Mouse (Mus musculus): Measurements from ENCODE around the gene Cnot2. TPM values are rescaled to one million over a fixed set of nuclear protein-coding genes. Genes with fewer than 3 reads are reported as not detected.
"Not testable (repeated sequence)": the region's sequence is repeated elsewhere in the genome, so short reads cannot be mapped to it uniquely, and the experiment has no call there.

Gene Cnot2
- polyA plus RNA-seq (2015; fragmentation: Nextera tagmentation; extraction: Ambion mirVana): 117 and 122 TPM in 2 replicates

- WGBS: under 1% methylated on average over 46 of the region's 47 CpGs
- H3K4me1 ChIP-seq: peaks cover 25% of the 10 kb centered on the region
- no peaks in the 10 kb centered on the region for H3K27me3 ChIP-seq
- peak within 1 kb of the TSS; percentile 95 for H3K9ac ChIP-seq (replicated peaks)
- peak within 1 kb of the TSS; percentile 99 for H3K27ac ChIP-seq (replicated peaks)
- no peaks in the 10 kb centered on the region for H3K9me3 ChIP-seq
- H3K4me2 ChIP-seq (replicated peaks): peak within 1 kb of the TSS; percentile 69
- ATAC-seq (replicated peaks): peak; percentile 87
- H3K4me3 ChIP-seq: peak within 1 kb of the TSS; percentile 98
- H3K36me3 ChIP-seq: 0 out of 2 replicates have a peak, but pooled peaks cover 3% of the 10 kb centered on the region
Observed at GRCm38 (mm10) chr10:116581369-116581718, at the start of gene Cnot2. Cnot2 (minus strand) TSS chr10:116581511.

GRCm38 (mm10) chr10:116628926-116629325 is 47.6 kb upstream of the Cnot2 start:
- 86% methylated on average over 5 of the region's 5 CpGs for WGBS
- Histone ChIP-seq H3K4me3 (no peak overlapping the region), H3K9me3 (0 out of 2 replicates have a peak, but pooled peaks cover 4% of the 10 kb centered on the region), H3K27me3 (no peaks in the 10 kb centered on the region), H3K4me2 (replicated peaks) (no peak overlapping the region), H3K9ac (replicated peaks) (no peak overlapping the region), H3K36me3 (no peaks in the 10 kb centered on the region), H3K4me1 (no peaks in the 10 kb centered on the region), H3K27ac (replicated peaks) (no peak overlapping the region)
- no peak for ATAC-seq (replicated peaks)

GRCm38 (mm10) chr10:116626009-116626408 is 44.7 kb upstream of the Cnot2 start:
- H3K27me3 ChIP-seq: no peaks in the 10 kb centered on the region
- no peak overlapping the region for H3K9ac ChIP-seq (replicated peaks)
- no peaks in the 10 kb centered on the region for H3K4me1 ChIP-seq
- no peaks in the 10 kb centered on the region for H3K36me3 ChIP-seq
- WGBS: 100% methylated on average over 1 of the region's 1 CpGs
- no peak overlapping the region for H3K27ac ChIP-seq (replicated peaks)
- no peak for ATAC-seq (replicated peaks)
- H3K4me2 ChIP-seq (replicated peaks): no peak overlapping the region
- no peak overlapping the region for H3K4me3 ChIP-seq
- 0 out of 2 replicates have a peak, but pooled peaks cover 4% of the 10 kb centered on the region for H3K9me3 ChIP-seq

- 94% methylated on average over 9 of the region's 10 CpGs for WGBS
- not testable (repeated sequence) for H3K4me2 ChIP-seq (replicated peaks); ATAC-seq (replicated peaks)
Observed at GRCm38 (mm10) chr10:116613250-116613649, 31.9 kb upstream of the Cnot2 start.

GRCm38 (mm10) chr10:116604905-116605162 is 23.5 kb upstream of the Cnot2 start:
- Histone ChIP-seq H3K36me3 (no peaks in the 10 kb centered on the region), H3K27me3 (no peaks in the 10 kb centered on the region), H3K4me1 (no peaks in the 10 kb centered on the region), H3K9me3 (no peaks in the 10 kb centered on the region), H3K4me3 (no peak overlapping the region), H3K27ac (replicated peaks) (no peak overlapping the region), H3K4me2 (replicated peaks) (no peak overlapping the region), H3K9ac (replicated peaks) (no peak overlapping the region)
- WGBS: 94% methylated on average over 4 of the region's 4 CpGs
- ATAC-seq (replicated peaks): no peak

More at GRCm38 (mm10) chr10:116613250-116613649, 31.9 kb upstream of the Cnot2 start:
- not testable (repeated sequence) for H3K36me3 ChIP-seq; H3K27ac ChIP-seq (replicated peaks); H3K9me3 ChIP-seq; H3K9ac ChIP-seq (replicated peaks); H3K4me1 ChIP-seq; H3K4me3 ChIP-seq; H3K27me3 ChIP-seq

- Histone ChIP-seq H3K4me3 (no peak overlapping the region), H3K27ac (replicated peaks) (no peak overlapping the region), H3K9me3 (no peaks in the 10 kb centered on the region)
Observed at GRCm38 (mm10) chr10:116604081-116604904, 23.0 kb upstream of the Cnot2 start.

GRCm38 (mm10) chr10:116599056-116599850 is 17.9 kb upstream of the Cnot2 start:
- no peak overlapping the region for H3K9ac ChIP-seq (replicated peaks)
- WGBS: 89% methylated on average over 14 of the region's 14 CpGs
- ATAC-seq (replicated peaks): no peak
- no peaks in the 10 kb centered on the region for H3K9me3 ChIP-seq
- H3K4me3 ChIP-seq: no peak overlapping the region
- H3K4me2 ChIP-seq (replicated peaks): no peak overlapping the region
- no peaks in the 10 kb centered on the region for H3K36me3 ChIP-seq
- no peaks in the 10 kb centered on the region for H3K4me1 ChIP-seq
- H3K27me3 ChIP-seq: no peaks in the 10 kb centered on the region
- H3K27ac ChIP-seq (replicated peaks): no peak overlapping the region

More at GRCm38 (mm10) chr10:116604081-116604904, 23.0 kb upstream of the Cnot2 start:
- ATAC-seq (replicated peaks): no peak
- Histone ChIP-seq H3K4me1 (no peaks in the 10 kb centered on the region), H3K4me2 (replicated peaks) (no peak overlapping the region), H3K36me3 (no peaks in the 10 kb centered on the region), H3K27me3 (no peaks in the 10 kb centered on the region), H3K9ac (replicated peaks) (no peak overlapping the region)
- 89% methylated on average over 6 of the region's 6 CpGs for WGBS

- peak overlapping the region; percentile 98 for H3K4me3 ChIP-seq
- 32% methylated on average over 6 of the region's 6 CpGs for WGBS
- no peaks in the 10 kb centered on the region for H3K27me3 ChIP-seq
- no peak overlapping the region for H3K27ac ChIP-seq (replicated peaks)
- H3K4me2 ChIP-seq (replicated peaks): peak overlapping the region; percentile 69
- H3K4me1 ChIP-seq: peaks cover 25% of the 10 kb centered on the region
- ATAC-seq (replicated peaks): no peak
- H3K9me3 ChIP-seq: no peaks in the 10 kb centered on the region
- H3K9ac ChIP-seq (replicated peaks): no peak overlapping the region
- 0 out of 2 replicates have a peak, but pooled peaks cover 11% of the 10 kb centered on the region for H3K36me3 ChIP-seq
Observed at GRCm38 (mm10) chr10:116582738-116583137, 1.4 kb upstream of the Cnot2 start.

GRCm38 (mm10) chr10:116581719-116582481 is 589 bp upstream of the Cnot2 start:
- H3K9me3 ChIP-seq: no peaks in the 10 kb centered on the region
- H3K27me3 ChIP-seq: no peaks in the 10 kb centered on the region
- peak overlapping the region; percentile 99 for H3K27ac ChIP-seq (replicated peaks)
- H3K4me3 ChIP-seq: peak overlapping the region; percentile 98
- peak; percentile 86 for ATAC-seq (replicated peaks)
- peaks cover 25% of the 10 kb centered on the region for H3K4me1 ChIP-seq
- H3K36me3 ChIP-seq: 0 out of 2 replicates have a peak, but pooled peaks cover 8% of the 10 kb centered on the region
- H3K9ac ChIP-seq (replicated peaks): peak overlapping the region; percentile 95
- H3K4me2 ChIP-seq (replicated peaks): peak overlapping the region; percentile 69
- 0% methylated on average over 59 of the region's 67 CpGs for WGBS

- Histone ChIP-seq H3K36me3 (0 out of 2 replicates have a peak, but pooled peaks cover 3% of the 10 kb centered on the region), H3K27ac (replicated peaks) (peak overlapping the region; percentile 99), H3K9ac (replicated peaks) (peak overlapping the region; percentile 95), H3K4me2 (replicated peaks) (peak overlapping the region; percentile 61), H3K4me1 (peaks cover 25% of the 10 kb centered on the region), H3K4me3 (peak overlapping the region; percentile 98), H3K27me3 (no peaks in the 10 kb centered on the region), H3K9me3 (no peaks in the 10 kb centered on the region)
- ATAC-seq (replicated peaks): peak; percentile 84
- under 1% methylated on average over 50 of the region's 71 CpGs for WGBS
Observed at GRCm38 (mm10) chr10:116580591-116581358, 536 bp downstream of the Cnot2 start.

GRCm38 (mm10) chr10:116579478-116579877 is 1.8 kb downstream of the Cnot2 start:
- H3K4me2 ChIP-seq (replicated peaks): peak overlapping the region; percentile 61
- no peak overlapping the region for H3K9ac ChIP-seq (replicated peaks)
- no peaks in the 10 kb centered on the region for H3K27me3 ChIP-seq
- H3K27ac ChIP-seq (replicated peaks): no peak overlapping the region
- no peaks in the 10 kb centered on the region for H3K9me3 ChIP-seq
- peak overlapping the region; percentile 98; the same call in 1 of the 2 replicates for H3K4me3 ChIP-seq
- no peak for ATAC-seq (replicated peaks)
- H3K36me3 ChIP-seq: no peaks in the 10 kb centered on the region
- H3K4me1 ChIP-seq: peaks cover 30% of the 10 kb centered on the region

All from forebrain, embryonic 15.5 days (tissue).